Mouse (Mus musculus) adrenal gland, postnatal 36 days (tissue): ENCODE results near the gene Cd300ld2. TPM values are rescaled to one million over a fixed set of nuclear protein-coding genes. Genes with fewer than 3 reads are reported as not detected.
"Not testable (repeated sequence)": the region's sequence is repeated elsewhere in the genome, so short reads cannot be mapped to it uniquely, and the experiment has no call there.

ENCODE experiments used
- DNase-seq, 2 experiments: peaks; one replicate each; pipeline ENCODE4 v3.0.0; 2021; ENCODE audit warnings: mixed read lengths in 1 of 2
- long read RNA-seq, 2 experiments: library from polyadenylated mRNA; stranded (forward); transcript quantifications; one replicate each; pipeline ENCODE4 v2.0.0; 2021; ENCODE audit warnings: borderline sequencing depth in 2 of 2
- total RNA-seq, 2 experiments: library from RNA; stranded (reverse); gene quantifications; 2 replicates each; pipeline ENCODE4 v1.2.3; 2021

Gene Cd300ld2
- total RNA-seq: not detected
- long read RNA-seq, experiment 1: 0 reads
- long read RNA-seq, experiment 2: 0 reads

DNA sequence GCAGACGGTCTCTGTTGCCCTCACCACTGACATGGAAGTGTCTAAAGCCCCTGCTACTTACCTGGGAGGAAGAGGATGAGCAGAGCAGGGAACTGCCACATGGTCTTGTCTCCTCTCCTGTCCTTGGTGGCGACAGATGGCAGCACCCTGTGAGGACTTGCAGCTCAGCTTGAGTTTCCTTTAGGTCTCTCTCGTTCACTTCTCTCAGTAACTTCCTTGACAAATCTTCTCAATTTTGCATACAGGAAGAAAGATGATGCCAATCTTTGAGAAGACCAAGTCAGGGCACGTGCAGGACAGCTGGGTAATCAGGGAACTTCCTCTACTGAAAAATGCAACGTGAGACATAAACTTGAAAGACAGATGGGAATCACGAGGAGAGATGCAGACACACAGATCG lies at the start of gene Cd300ld2:
Cd300ld2 (minus strand) TSS at position 101 of the 400 bp plus-strand sequence.
- DNase-seq: not testable (repeated sequence)

DNA sequence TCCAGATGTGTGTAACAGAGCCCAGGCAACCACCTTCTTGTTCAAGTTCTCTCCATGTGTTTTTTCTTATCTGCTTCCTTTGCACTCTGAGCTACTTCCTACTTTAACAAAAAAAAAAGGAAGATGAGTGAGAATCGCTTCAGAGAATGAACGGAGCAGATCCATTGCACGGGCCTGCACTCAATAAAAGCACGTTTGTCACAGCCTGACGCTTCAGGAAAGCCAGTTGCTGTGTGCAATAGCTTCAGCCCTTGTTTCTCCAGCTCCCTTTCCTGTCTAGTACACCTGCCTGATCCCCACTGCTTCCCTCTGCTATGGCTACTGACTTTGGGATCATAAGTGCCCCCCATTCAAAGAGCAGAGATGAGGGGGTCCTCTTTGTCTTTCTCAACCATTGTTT lies 46.1 kb upstream of the Cd300ld2 start, which contains the start of gene Cd300e:
Cd300e (minus strand) TSS at position 101 of the 400 bp plus-strand sequence.
- no peak for DNase-seq

DNA sequence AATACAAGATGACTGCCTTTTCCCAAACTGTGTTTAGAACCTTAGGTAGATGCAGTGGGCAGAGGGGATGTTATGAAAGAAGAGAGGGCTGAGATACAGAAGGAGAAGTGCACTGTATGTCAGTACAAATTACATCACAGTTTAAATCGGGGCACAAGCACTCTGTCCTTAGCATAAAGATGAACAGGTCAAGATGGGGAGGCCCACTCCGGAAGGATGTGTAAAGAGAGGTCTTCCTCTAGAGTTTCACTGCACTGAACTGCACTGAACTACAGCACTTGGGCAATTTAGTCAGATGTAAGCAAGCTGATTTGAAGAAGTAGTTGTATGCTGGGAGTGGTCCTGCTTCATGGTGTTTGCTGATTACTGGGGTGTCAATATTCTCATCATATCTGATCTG lies 43.8 kb upstream of the Cd300ld2 start:
- DNase-seq: no peak

DNA sequence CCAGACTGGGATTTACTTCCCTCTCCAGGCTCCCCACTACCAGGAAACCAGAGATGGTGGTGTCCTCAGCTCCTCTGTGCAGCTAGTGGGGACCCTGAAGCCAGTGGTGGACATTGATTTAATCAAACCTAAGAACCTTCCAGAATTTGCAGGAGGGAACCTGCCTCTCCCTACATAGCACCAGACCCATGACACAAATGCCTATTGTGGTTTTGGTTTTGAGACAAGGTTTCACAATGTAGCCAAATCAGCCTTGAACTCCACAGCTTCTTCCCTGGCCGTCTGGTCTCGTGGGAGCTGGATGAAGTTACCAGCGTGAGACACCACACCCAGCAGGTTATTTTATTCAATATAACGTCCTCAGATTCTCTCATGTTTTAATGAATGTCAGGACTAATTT lies 42.7 kb upstream of the Cd300ld2 start:
- no peak for DNase-seq

DNA sequence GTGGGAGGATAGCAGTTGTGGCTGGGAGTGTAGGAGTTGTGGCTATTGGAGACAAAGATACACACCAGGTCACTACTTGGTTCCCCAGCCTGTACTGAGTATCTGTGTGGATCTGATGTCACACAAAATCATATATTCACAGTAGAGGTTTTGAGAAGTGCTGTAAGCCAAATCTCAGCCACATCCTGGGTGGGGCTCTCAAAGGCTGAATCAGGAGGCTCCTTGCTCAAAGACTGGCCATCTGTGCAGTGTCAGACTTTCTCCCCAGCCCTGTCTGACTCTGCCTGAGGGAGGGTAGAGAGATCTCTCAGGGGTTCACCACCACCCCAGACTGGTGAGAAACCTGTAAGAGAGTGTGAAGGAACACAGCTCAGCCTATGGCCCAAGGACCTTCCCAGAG lies 38.5 kb upstream of the Cd300ld2 start:
- DNase-seq: no peak

DNA sequence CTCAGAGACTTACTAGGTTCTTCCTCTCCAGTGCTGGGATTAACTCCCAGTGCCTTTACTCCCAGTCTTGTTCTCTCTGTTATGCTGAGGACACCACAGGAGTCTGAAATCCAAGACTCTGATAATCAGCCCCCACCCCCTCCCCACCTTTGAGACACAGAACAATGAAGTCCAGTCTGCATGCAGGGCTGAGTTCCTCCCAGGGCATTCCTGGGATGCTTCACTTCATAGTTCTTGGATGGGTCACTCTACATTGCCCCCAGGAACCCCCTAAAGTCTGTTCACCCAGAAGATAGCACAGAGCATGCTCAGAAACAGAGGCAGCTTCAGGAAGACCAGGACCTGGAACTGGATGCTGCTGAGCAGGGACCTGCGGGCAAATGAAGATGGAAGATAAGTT lies 37.0 kb upstream of the Cd300ld2 start:
- DNase-seq: no peak

DNA sequence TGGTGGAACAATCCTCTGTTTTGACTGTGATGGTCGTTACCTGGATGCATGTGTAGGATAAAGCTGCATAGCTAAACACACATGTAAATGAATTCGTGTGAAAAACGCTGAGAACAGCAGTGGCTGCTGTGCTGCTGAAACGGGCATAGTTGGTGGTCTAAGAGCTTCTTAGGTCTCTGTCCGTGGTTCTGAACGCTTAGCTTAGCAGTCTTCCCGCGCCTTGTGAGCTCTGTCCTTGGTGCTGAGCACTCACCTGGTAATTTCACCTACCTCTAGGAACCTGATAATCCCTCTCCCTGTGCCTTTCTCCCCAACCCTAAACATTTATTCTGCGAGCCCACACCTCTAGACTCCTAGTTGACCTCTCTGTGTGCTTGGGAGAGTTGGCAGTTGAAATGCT lies 36.2 kb upstream of the Cd300ld2 start:
- DNase-seq: peak; percentile 25 to 57

DNA sequence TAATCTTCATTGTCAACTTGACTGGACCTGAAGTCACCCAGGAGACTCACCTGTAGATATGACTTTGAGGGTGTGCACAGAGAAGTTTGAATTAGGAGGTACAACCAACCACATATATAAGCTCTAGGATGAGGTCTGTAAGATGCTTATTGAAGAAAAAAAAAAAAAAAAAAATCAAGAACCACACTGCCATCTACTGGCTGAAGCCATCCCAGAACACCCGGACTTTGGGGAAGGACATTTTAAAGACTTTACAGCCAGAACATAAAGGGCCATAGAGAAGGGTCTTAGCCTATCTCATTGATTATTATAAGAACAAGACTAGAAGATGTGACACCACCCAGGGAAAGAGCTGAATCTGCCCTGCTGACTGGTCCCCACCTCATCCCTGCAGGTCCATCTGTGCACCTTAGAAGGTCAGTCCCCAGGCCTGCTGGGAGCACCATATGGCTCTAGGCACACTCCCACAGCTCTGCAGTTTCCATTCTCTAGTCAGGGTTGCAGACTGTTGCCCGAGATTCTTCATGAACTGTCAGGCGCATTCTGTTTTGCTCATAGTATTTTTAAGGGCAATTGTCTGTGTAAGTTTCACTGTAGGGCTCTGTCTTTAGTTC lies 33.4 kb upstream of the Cd300ld2 start:
- DNase-seq: no peak

DNA sequence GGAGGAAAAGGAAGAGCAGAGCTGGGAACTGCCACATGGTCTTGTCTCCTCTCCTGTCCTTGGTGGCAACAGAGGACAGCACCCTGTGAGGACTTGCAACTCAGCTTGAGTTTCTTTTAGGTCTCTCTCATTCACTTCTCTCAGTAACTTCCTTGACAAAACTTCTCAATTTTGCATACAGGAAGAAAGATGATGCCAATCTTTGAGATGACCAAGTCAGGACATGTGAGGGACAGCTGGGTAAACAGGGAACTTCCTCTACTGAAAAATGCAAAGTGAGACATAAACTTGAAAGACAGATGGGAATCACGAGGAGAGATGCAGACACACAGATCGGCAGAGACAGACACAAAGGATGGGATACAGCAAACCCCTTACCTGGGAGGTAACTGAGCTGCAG lies 32.3 kb upstream of the Cd300ld2 start, which contains the start of gene Cd300ld3:
Cd300ld3 (minus strand) TSS at position 151 of the 400 bp plus-strand sequence.
- DNase-seq: no peak

DNA sequence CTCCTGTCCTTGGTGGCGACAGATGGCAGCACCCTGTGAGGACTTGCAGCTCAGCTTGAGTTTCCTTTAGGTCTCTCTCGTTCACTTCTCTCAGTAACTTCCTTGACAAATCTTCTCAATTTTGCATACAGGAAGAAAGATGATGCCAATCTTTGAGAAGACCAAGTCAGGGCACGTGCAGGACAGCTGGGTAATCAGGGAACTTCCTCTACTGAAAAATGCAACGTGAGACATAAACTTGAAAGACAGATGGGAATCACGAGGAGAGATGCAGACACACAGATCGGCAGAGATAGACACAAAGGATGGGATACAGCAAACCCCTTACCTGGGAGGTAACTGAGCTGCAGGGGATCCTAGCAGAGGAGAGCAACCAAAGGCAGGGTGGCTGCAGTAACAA lies 21.7 kb upstream of the Cd300ld2 start, which contains the start of gene Cd300ld5:
Cd300ld5 (minus strand) TSS at position 101 of the 400 bp plus-strand sequence.
- DNase-seq: not testable (repeated sequence)

DNA sequence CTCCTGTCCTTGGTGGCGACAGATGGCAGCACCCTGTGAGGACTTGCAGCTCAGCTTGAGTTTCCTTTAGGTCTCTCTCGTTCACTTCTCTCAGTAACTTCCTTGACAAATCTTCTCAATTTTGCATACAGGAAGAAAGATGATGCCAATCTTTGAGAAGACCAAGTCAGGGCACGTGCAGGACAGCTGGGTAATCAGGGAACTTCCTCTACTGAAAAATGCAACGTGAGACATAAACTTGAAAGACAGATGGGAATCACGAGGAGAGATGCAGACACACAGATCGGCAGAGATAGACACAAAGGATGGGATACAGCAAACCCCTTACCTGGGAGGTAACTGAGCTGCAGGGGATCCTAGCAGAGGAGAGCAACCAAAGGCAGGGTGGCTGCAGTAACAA lies 10.9 kb upstream of the Cd300ld2 start, which contains the start of gene Cd300ld4:
Cd300ld4 (minus strand) TSS at position 101 of the 400 bp plus-strand sequence.
- not testable (repeated sequence) for DNase-seq

DNA sequence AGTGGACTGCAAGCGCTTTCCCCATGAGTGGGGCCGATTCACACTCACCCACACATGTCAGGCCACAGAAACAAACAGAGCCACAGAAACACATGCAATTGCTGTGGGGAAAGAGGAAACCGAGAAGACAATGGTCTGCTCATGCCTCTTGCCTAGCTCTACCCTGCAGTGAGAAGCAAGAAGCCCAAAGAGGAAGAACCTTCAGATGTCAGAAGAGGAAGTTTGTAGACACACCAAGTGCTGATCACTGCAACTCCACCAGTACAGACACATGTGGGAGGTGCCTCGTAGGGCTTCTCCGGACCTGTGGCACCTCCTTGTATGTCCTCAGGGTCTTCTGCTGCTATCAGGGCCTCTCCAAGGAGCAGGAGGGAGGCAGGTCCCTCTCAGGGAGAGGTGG lies 11.9 kb downstream of the Cd300ld2 start:
- no peak for DNase-seq

DNA sequence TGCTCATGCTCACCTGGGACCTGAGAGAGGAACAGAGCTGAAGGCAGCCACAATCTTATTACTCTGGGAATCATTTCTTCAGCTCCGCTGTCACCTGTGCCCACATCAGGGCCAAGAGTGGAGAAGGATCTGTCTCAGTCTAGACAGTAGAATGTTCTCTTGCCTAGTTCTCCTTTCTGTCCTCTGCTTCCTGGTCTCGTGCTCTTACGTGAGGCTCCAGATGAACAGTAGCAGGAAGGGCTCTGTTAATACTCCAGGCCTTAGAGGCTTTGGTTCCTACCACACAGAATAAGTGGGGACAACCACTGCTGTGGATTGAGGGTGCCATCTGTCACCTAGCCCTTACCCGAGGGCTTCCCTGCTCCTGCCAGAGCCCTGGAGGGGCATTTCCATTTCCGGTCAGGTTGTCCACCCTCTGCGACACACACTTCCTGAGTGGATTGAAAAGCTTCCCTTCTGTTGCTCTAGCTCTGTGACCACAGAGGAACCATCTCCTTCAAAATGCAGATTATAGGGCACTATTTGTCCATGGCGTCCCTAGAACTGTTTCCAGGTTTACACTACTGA lies 14.4 kb downstream of the Cd300ld2 start, which contains the start of gene Cd300c2:
Cd300c2 (minus strand) TSS at position 407 of the 567 bp plus-strand sequence.
- no peak for DNase-seq

DNA sequence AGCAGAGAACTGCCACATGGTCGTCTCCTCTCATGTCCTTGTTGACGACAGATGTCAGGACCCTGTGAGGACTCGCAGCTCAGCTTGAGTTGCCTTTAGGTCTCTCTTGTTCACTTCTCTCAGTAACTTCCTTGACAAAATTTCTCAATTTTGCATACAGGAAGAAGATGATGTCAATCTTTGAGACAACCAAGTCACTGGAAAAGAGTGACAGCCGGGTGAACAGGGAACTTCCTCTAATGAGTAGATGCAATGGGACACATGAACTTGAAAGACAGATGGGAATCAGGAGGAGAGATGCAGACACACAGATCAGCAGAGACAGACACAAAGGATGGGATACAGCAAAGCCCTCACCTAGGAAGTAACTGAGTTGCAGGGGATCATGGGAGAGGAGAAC lies 26.2 kb downstream of the Cd300ld2 start, which contains the start of gene Cd300ld:
Cd300ld (minus strand) TSS at position 130 of the 400 bp plus-strand sequence.
- no peak for DNase-seq

DNA sequence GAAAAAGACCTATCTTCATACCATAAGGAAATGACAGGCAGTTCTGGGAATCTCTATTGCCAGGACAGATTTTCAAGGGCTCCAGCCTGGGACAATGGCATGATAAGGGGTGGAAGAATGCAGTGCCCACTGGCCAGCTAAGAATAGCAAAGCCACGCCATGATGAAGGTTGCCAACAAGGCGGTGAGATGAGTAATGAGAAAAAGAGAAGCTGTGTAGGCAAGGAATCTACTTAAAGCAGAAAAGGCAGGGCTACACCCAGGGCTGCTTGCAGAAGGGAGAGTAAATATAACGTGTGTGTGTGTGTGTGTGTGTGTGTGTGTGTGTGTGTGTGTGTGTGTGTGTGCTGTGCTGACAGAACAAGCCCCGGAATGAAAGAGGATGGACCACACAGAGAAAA lies 34.1 kb downstream of the Cd300ld2 start:
- no peak for DNase-seq

DNA sequence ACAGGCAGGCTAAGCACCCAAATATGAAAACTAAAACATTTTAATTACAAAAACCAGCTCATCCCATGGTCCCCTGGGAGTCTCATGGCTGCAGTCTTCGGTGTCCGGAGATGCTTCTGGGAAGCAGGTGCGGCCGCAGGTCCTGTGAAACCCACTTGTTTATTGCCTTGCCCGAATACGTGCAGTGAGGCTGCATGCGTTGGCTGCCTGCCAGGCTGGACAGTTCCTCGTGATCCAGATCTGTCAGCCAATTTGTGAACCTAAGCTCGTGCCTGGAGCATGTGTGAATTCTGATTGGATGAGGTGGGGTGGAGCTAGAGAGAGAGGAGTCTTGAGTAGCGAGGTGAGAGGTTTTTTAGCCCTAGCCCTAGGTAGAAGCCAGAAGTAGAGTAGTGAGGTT lies 43.3 kb downstream of the Cd300ld2 start:
- DNase-seq: no peak

DNA sequence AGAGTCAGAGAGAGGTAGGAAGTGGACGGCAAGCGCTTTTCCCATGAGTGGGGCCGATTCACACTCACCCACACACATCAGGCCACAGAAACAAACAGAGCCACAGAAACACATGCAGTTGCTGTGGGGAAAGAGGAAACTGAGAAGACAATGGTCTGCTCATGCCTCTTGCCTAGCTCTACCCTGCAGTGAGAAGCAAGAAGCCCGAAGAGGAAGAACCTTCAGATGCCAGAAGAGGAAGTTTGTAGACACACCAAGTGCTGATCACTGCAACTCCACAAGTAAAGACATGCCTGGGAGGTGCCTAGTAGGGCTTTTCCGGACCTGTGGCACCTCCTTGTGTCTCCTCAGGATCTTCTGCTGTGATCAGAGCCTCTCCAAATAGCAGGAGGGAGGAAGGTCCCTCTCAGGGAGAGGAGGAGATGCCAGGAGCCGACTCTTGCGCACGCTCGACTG lies 47.2 kb downstream of the Cd300ld2 start, which contains the start of gene Cd300c:
Cd300c (minus strand) TSS at position 406 of the 456 bp plus-strand sequence.
- no peak for DNase-seq

DNA sequence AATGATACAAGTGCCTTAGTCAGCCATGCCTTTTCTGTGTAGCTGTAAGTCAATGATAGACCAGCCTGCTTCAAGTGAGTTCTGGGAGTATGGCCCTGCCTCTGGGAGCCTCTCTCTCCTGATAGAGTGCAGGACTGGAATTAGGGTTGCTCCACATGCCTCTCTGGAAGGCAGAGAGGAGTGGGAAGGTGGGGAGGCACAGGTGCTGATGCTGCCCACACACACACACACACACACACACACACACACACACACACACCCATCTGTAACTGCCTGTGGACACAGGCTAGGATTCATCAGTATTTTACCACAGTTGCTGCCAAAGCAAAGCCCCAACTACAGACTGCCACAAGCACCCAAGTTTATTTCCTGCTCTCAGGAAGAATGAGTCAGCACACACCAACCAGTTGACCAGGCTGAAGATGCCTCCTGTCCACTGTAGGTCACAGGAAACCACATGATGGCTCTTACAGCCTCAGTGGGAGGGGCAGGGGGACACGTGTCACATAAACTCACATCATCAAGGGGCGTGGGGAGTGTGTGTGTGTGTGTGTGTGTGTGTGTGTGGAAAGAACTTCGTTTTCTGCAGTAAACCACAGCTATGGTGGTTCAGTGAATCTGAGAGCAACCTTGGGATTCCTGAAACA lies 50.7 kb downstream of the Cd300ld2 start:
- DNase-seq: peak; percentile 15 to 44

DNA sequence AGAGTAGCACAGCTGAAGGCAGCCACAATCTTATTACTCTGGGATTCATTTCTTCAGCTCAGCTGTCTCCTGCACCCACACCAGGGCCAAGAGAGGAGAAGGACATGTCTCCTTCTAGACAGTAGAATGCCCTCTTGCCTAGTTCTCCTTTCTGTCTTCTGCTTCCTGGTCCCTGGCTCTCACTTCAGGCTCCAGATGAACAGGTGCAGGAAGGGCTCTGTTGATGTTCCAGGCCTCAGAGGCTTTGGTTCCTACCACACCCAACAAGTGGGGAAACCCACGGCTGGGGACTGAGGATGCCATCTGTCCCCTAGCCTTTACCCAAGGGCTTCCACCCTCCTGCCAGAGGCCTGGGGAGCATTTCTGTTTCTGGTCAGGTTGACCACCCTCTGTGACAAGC lies 55.6 kb downstream of the Cd300ld2 start:
- DNase-seq: no peak
